Mouse (Mus musculus) gastrocnemius, postnatal 14 days (tissue): ENCODE results near the gene Ppil3. TPM values are rescaled to one million over a fixed set of nuclear protein-coding genes. Genes with fewer than 3 reads are reported as not detected.

ENCODE experiments used
- total RNA-seq, 2 experiments: library from RNA; stranded (reverse); gene quantifications; 2 replicates each; pipeline ENCODE4 v1.2.3; 2021

Gene Ppil3
- total RNA-seq, 2 experiments from 2014 or later: 14.6 to 15.3 TPM

Other genes with a start within 250 kb of the Ppil3 start
- gene Aox4, start 235.1 kb downstream of the Ppil3 start, total RNA-seq: under 1 TPM in 1 of 2 experiments, not detected in 1; 0.14 TPM
- under 1 TPM; 0.08 to 0.13 TPM for gene Aox2, start 167.2 kb downstream of the Ppil3 start, total RNA-seq
- gene Bzw1, start 52.6 kb downstream of the Ppil3 start, total RNA-seq: 10 to 100 TPM; 54.4 to 73.9 TPM
- 10 to 100 TPM; 25.2 to 44.5 TPM for gene Clk1, start 21.4 kb downstream of the Ppil3 start, total RNA-seq
- gene Nif3l1, start 335 bp downstream of the Ppil3 start, total RNA-seq: 1 to 10 TPM; 9.3 to 9.5 TPM
- 10 to 100 TPM in 1 of 2 experiments, 1 to 10 TPM in 1; 9.8 to 11.1 TPM for gene Orc2, start 59.6 kb upstream of the Ppil3 start, total RNA-seq
- 1 to 10 TPM; 5.9 to 7.8 TPM for gene Fam126b, start 140.8 kb upstream of the Ppil3 start, total RNA-seq
- 100 to 1,000 TPM; 166 to 184 TPM for gene Ndufb3, start 140.9 kb upstream of the Ppil3 start, total RNA-seq